Comparison of ENCODE assay signal across 20 mouse cellular contexts in genomic region chr5:105941951-105942350, GRCm38 (mm10).
DNase-seq lines count a peak whose midpoint lies in the region; ATAC-seq and TF ChIP-seq lines count a peak whose summit lies in the region.
"Had no signal": no experiment of that assay in that cellular context is flagged by ENCODE, and none has a peak within 500 bp of the region (broad histone marks: within the 10 kb centered on the region; RNA-seq: fewer than 3 reads in every experiment).

No protein-coding gene starts in this region.

- peaks cover 3% of the 10 kb centered on the region; the same call in 1 of the 2 replicates for H3K4me1 ChIP-seq in heart, embryonic 12.5 days (replicated peaks)
- no peaks in the 10 kb centered on the region for H3K4me1 ChIP-seq in kidney, postnatal 0 days (replicated peaks; ENCODE audit: insufficient read depth, low read length)
- H3K4me1 ChIP-seq in limb, embryonic 10.5 days: peaks cover 22% of the 10 kb centered on the region
- H3K4me1 ChIP-seq: embryonic facial prominence, embryonic 15.5 days; forebrain, embryonic 10.5 days; hindbrain, embryonic 10.5 days had no signal

- 82% methylated on average over 2 of the region's 2 CpGs for WGBS in heart, embryonic 12.5 days
- 78% methylated on average over 2 of the region's 2 CpGs for WGBS in kidney, postnatal 0 days
- WGBS in limb, embryonic 10.5 days: 98% methylated on average over 2 of the region's 2 CpGs

- H3K9ac ChIP-seq in heart, embryonic 12.5 days: no peak overlapping the region
- no peak overlapping the region for H3K9ac ChIP-seq in kidney, postnatal 0 days (ENCODE audit: low read depth, low read length)
- H3K9ac ChIP-seq: embryonic facial prominence, embryonic 15.5 days; heart, embryonic 13.5 days; hindbrain, embryonic 14.5 days had no signal

- H3K9me3 ChIP-seq in heart, embryonic 12.5 days (replicated peaks): no peaks in the 10 kb centered on the region
- H3K9me3 ChIP-seq in kidney, postnatal 0 days (replicated peaks; ENCODE audit: low read length): no peaks in the 10 kb centered on the region
- H3K9me3 ChIP-seq in limb, embryonic 10.5 days (replicated peaks): no peaks in the 10 kb centered on the region
- H3K9me3 ChIP-seq: embryonic facial prominence, embryonic 15.5 days; forebrain, embryonic 10.5 days; heart, embryonic 13.5 days; hindbrain, embryonic 10.5 days had no signal

- no peaks in the 10 kb centered on the region for H3K36me3 ChIP-seq in heart, embryonic 12.5 days
- no peaks in the 10 kb centered on the region for H3K36me3 ChIP-seq in kidney, postnatal 0 days (ENCODE audit: insufficient read depth, low read length)
- no peaks in the 10 kb centered on the region for H3K36me3 ChIP-seq in limb, embryonic 10.5 days
- H3K36me3 ChIP-seq: embryonic facial prominence, embryonic 15.5 days; forebrain, embryonic 10.5 days; heart, embryonic 13.5 days; hindbrain, embryonic 10.5 days had no signal

- H3K27ac ChIP-seq in heart, embryonic 12.5 days (ENCODE audit: poor library complexity, severe bottlenecking): peak overlapping the region; percentile 21; the same call in 1 of the 2 replicates
- no peak overlapping the region for H3K27ac ChIP-seq in kidney, postnatal 0 days
- no peak overlapping the region for H3K27ac ChIP-seq in left cerebral cortex, adult 2 months
- no peak overlapping the region for H3K27ac ChIP-seq in limb, embryonic 10.5 days
- H3K27ac ChIP-seq: embryonic facial prominence, embryonic 15.5 days; forebrain, embryonic 10.5 days; gastrocnemius, adult 2 months; hindbrain, embryonic 10.5 days; hindbrain, embryonic 14.5 days had no signal

- H3K4me2 ChIP-seq in heart, embryonic 12.5 days: no peak overlapping the region
- H3K4me2 ChIP-seq in kidney, postnatal 0 days (ENCODE audit: low read length): no peak overlapping the region
- H3K4me2 ChIP-seq: embryonic facial prominence, embryonic 15.5 days; heart, embryonic 13.5 days; hindbrain, embryonic 14.5 days had no signal

- no peak for DNase-seq in heart, adult 8-10 months (ENCODE audit: low spot score)
- DNase-seq in kidney, postnatal 0 days (ENCODE audit: low spot score): peak; percentile 42
- DNase-seq in kidney, adult 9 months: no peak
- peak; percentile 27 for DNase-seq in left cerebral cortex, postnatal 4 days
- DNase-seq in left cerebral cortex, adult 2 months (ENCODE audit: extremely low spot score in 1 of 2, low spot score in 2 of 2): no peak
- DNase-seq in limb, embryonic 10.5 days (ENCODE audit: low spot score): no peak
- DNase-seq: adrenal gland, adult 2 months; adrenal gland, postnatal 25 days; cerebellum, adult 18-20 months; embryo, embryonic 11 days; gastrocnemius, adult 2 months; gastrocnemius, postnatal 25 days had no signal

- intact Hi-C loops in left cerebral cortex, postnatal 4 days (cut with DNase I): no loop called here
- intact Hi-C loops in left cerebral cortex, adult 2 months (cut with DNase I): no loop called here

- no peak overlapping the region for H3K4me3 ChIP-seq in heart, embryonic 12.5 days
- H3K4me3 ChIP-seq in kidney, postnatal 0 days (replicated peaks; ENCODE audit: low read depth, low read length): no peak overlapping the region
- no peak overlapping the region for H3K4me3 ChIP-seq in left cerebral cortex, adult 2 months
- H3K4me3 ChIP-seq in limb, embryonic 10.5 days: no peak overlapping the region
- H3K4me3 ChIP-seq: embryonic facial prominence, embryonic 15.5 days; erythroblast, embryonic 14.5 days; forebrain, embryonic 10.5 days; gastrocnemius, adult 2 months; heart, embryonic 13.5 days; hindbrain, embryonic 10.5 days had no signal

- ATAC-seq in heart, embryonic 12.5 days (ENCODE audit: insufficient number of reproducible peaks, low FRiP score): no peak
- no peak for ATAC-seq in kidney, postnatal 0 days (replicated peaks; ENCODE audit: low FRiP score, low read depth)
- ATAC-seq: forebrain, embryonic 14.5 days had no signal

- TF ChIP-seq CTCF in kidney, postnatal 0 days (IDR thresholded peaks at IDR 0.05; ENCODE audit: low read depth): no peak
- no peak for TF ChIP-seq CTCF in left cerebral cortex, adult 2 months (IDR thresholded peaks at IDR 0.05)

- no peaks in the 10 kb centered on the region for H3K27me3 ChIP-seq in heart, embryonic 12.5 days (replicated peaks)
- H3K27me3 ChIP-seq in kidney, postnatal 0 days (ENCODE audit: insufficient read depth, low read length): no peaks in the 10 kb centered on the region
- H3K27me3 ChIP-seq in limb, embryonic 10.5 days (ENCODE audit: low read depth, poor library complexity, severe bottlenecking): no peaks in the 10 kb centered on the region
- H3K27me3 ChIP-seq: embryonic facial prominence, embryonic 15.5 days; heart, embryonic 13.5 days had no signal

Comparison
In these comparisons a context has a peak if more than half of its experiments do, and no peak if none do; other contexts are left out.
1. DNase-seq: peak in kidney, postnatal 0 days (single experiment) and left cerebral cortex, postnatal 4 days (single experiment); none in heart, adult 8-10 months (single experiment), kidney, adult 9 months (single experiment), left cerebral cortex, adult 2 months (0 of 2) and limb, embryonic 10.5 days (single experiment).